Mouse (Mus musculus) adipose tissue, adult 10 weeks (tissue): ENCODE data around the gene 3830406C13Rik. TPM values are rescaled to one million over a fixed set of nuclear protein-coding genes. Genes with fewer than 3 reads are reported as not detected.

ENCODE experiments used
- polyA plus RNA-seq: library from polyadenylated mRNA; stranded (reverse); fragments of 350-450 nt; fragmentation: Illumina TruSeq; extraction: RNeasy Lipid Tissue Mini Kit (QIAGEN cat#74804); gene quantifications from one replicate; pipeline ENCODE4 v1.2.3, GENCODE M21; 2014; ENCODE audit warnings: low read depth, low replicate concordance

3830406C13Rik gene
- 53.1 TPM for polyA plus RNA-seq

GRCm38 (mm10) chr14:12284141-12284912 is at the start of gene 3830406C13Rik:
Gene 3830406C13Rik, plus strand, starts transcription at chr14:12284173.

GRCm38 (mm10) chr14:12283641-12284040 is 332 bp upstream of the 3830406C13Rik start, which contains the start of gene Gm49355:
Gene Gm49355, plus strand, starts transcription at chr14:12283976.

GRCm38 (mm10) chr14:12348089-12348488 is 64.1 kb downstream of the 3830406C13Rik start, which contains the start of gene Fezf2:
Gene Fezf2, minus strand, starts transcription at chr14:12348189.

Other genes starting within 250 kb of the 3830406C13Rik start
- 0.55 TPM for gene Gm49355, start 197 bp upstream of the 3830406C13Rik start, polyA plus RNA-seq
- not detected for gene Fezf2, start 64.0 kb downstream of the 3830406C13Rik start, polyA plus RNA-seq